Mouse (Mus musculus): ENCODE measurements around the gene Prpf40a.

GRCm38 (mm10) chr2:53200164-53200885, 9.2 kb upstream of the Prpf40a start:
- no peak for TF ChIP-seq CTCF (IDR thresholded peaks at IDR 0.05; ENCODE audit: extremely low read depth, insufficient read length, insufficient replicate concordance, low read depth, low read length)
- TF ChIP-seq POLR2A (IDR thresholded peaks at IDR 0.05; ENCODE audit: low read depth, low read length) = no peak

Measured in small intestine, adult 2 months (tissue).